Mouse (Mus musculus) cerebellum, adult 2 months (tissue): ENCODE measurements around the gene Pde11a. TPM values are rescaled to one million over a fixed set of nuclear protein-coding genes. Genes with fewer than 3 reads are reported as not detected.

Source experiments
- DNase-seq, 2 experiments: peaks; one replicate each; pipeline ENCODE4 v3.0.0; 2021
- H3K27ac ChIP-seq: fragments of 200-500 bp; 2 replicates; pipeline ENCODE4 v1.5.1; 2012; ENCODE audit warnings: low read length, control low read depth, inconsistent platforms; ENCODE audit not compliant: insufficient read depth
- H3K27me3 ChIP-seq: fragments of 200-500 bp; 2 replicates; pipeline ENCODE4 v1.6.1; 2012; ENCODE audit warnings: inconsistent platforms, mild to moderate bottlenecking, low read length, moderate library complexity; ENCODE audit not compliant: control insufficient read depth, insufficient read depth
- H3K4me1 ChIP-seq: fragments of 200-500 bp; 2 replicates; pipeline ENCODE4 v1.6.1; 2011; ENCODE audit warnings: low read length; ENCODE audit not compliant: control insufficient read depth, insufficient read depth
- H3K4me3 ChIP-seq: fragments of 200-500 bp; replicated peaks from 2 replicates; pipeline ENCODE3; 2011; ENCODE audit warnings: mild to moderate bottlenecking, low read depth, low read length, control low read depth; ENCODE audit not compliant: insufficient read depth
- CTCF ChIP-seq: fragments of 200-500 bp; IDR thresholded peaks from 2 replicates; pipeline ENCODE4 v1.5.1; 2011; ENCODE audit warnings: low read depth, mild to moderate bottlenecking, control low read depth, low read length, moderate library complexity, borderline replicate concordance; ENCODE audit not compliant: insufficient read depth
- POLR2A ChIP-seq: fragments of 200-500 bp; IDR thresholded peaks from 2 replicates; pipeline ENCODE4 v1.6.1; 2011; ENCODE audit warnings: low read length, control low read depth, borderline replicate concordance; ENCODE audit not compliant: insufficient read depth
- whole genome bisulfite sequencing: fragments of 180-500 bp; shearing (Covaris S2); methylation state at CpG from one replicate; pipeline ENCODE4 v1.1.7; 2018; 5-methylcytosine and 5-hydroxymethylcytosine counted together
- polyA plus RNA-seq: library from polyadenylated mRNA; depleted of rRNA; stranded (reverse); fragments of >200 nt; gene quantifications from 2 replicates; pipeline ENCODE4 v1.2.3, GENCODE M21; 2012

Gene Pde11a
- polyA plus RNA-seq, 1 experiment, result 0.79 TPM

GRCm38 (mm10) chr2:76128105-76129057, 210.2 kb downstream of the Pde11a start:
- 56% methylated on average over 9 of the region's 9 CpGs for WGBS
- H3K4me1 ChIP-seq, result no peaks in the 10 kb centered on the region
- H3K4me3 ChIP-seq, result no peak overlapping the region
- H3K27ac ChIP-seq, result no peak overlapping the region
- DNase-seq, result no peak
- no peaks in the 10 kb centered on the region for H3K27me3 ChIP-seq
- TF ChIP-seq POLR2A (no peak), CTCF (no peak)

- Histone ChIP-seq H3K27me3 (no peaks in the 10 kb centered on the region), H3K4me1 (no peaks in the 10 kb centered on the region), H3K4me3 (no peak overlapping the region), H3K27ac (no peak overlapping the region)
- WGBS, result 90% methylated on average over 6 of the region's 6 CpGs
- no peak for TF ChIP-seq CTCF
- no peak for TF ChIP-seq POLR2A
- no peak for DNase-seq
Measured at GRCm38 (mm10) chr2:76126651-76127050, 211.9 kb downstream of the Pde11a start.

GRCm38 (mm10) chr2:76124821-76125220, 213.8 kb downstream of the Pde11a start:
- TF ChIP-seq CTCF (no peak), POLR2A (no peak)
- no peak overlapping the region for H3K4me3 ChIP-seq
- DNase-seq, result no peak
- WGBS, result 59% methylated on average over 6 of the region's 6 CpGs
- no peak overlapping the region for H3K27ac ChIP-seq
- H3K27me3 ChIP-seq, result no peaks in the 10 kb centered on the region
- H3K4me1 ChIP-seq, result no peaks in the 10 kb centered on the region

GRCm38 (mm10) chr2:76122167-76122566, 216.4 kb downstream of the Pde11a start:
- Histone ChIP-seq H3K4me3 (no peak overlapping the region), H3K27ac (no peak overlapping the region), H3K4me1 (no peaks in the 10 kb centered on the region), H3K27me3 (no peaks in the 10 kb centered on the region)
- DNase-seq, result no peak
- TF ChIP-seq CTCF (no peak), POLR2A (no peak)
- 93% methylated on average over 6 of the region's 6 CpGs for WGBS

GRCm38 (mm10) chr2:76119848-76120247, 218.7 kb downstream of the Pde11a start:
- no peak for DNase-seq
- WGBS, result 65% methylated on average over 2 of the region's 2 CpGs
- Histone ChIP-seq H3K27ac (no peak overlapping the region), H3K4me1 (no peaks in the 10 kb centered on the region), H3K4me3 (no peak overlapping the region), H3K27me3 (no peaks in the 10 kb centered on the region)
- no peak for TF ChIP-seq CTCF
- no peak for TF ChIP-seq POLR2A

GRCm38 (mm10) chr2:76118491-76118890, 220.1 kb downstream of the Pde11a start:
- Histone ChIP-seq H3K27ac (no peak overlapping the region), H3K4me3 (no peak overlapping the region), H3K4me1 (no peaks in the 10 kb centered on the region), H3K27me3 (no peaks in the 10 kb centered on the region)
- WGBS, result 90% methylated on average over 5 of the region's 5 CpGs
- DNase-seq, result no peak
- TF ChIP-seq POLR2A (no peak), CTCF (no peak)

- TF ChIP-seq POLR2A (no peak), CTCF (no peak)
- H3K4me1 ChIP-seq, result no peaks in the 10 kb centered on the region
- no peak for DNase-seq
- H3K27me3 ChIP-seq, result no peaks in the 10 kb centered on the region
- H3K27ac ChIP-seq, result no peak overlapping the region
- 87% methylated on average over 1 of the region's 1 CpGs for WGBS
- H3K4me3 ChIP-seq, result no peak overlapping the region
Measured at GRCm38 (mm10) chr2:76117219-76117618, 221.4 kb downstream of the Pde11a start.

GRCm38 (mm10) chr2:76115696-76116095, 222.9 kb downstream of the Pde11a start:
- H3K27me3 ChIP-seq, result no peaks in the 10 kb centered on the region
- peak; percentile 24 to 46 for DNase-seq
- no peak for TF ChIP-seq POLR2A
- TF ChIP-seq CTCF, result no peak
- no peak overlapping the region for H3K27ac ChIP-seq
- H3K4me1 ChIP-seq, result no peaks in the 10 kb centered on the region
- WGBS, result 67% methylated on average over 1 of the region's 1 CpGs
- no peak overlapping the region for H3K4me3 ChIP-seq
